Mouse (Mus musculus) lung, embryonic 16.5 days (tissue): Measurements from ENCODE around the gene Hat1. TPM values are rescaled to one million over a fixed set of nuclear protein-coding genes. Genes with fewer than 3 reads are reported as not detected.
"Not testable (repeated sequence)": the region's sequence is repeated elsewhere in the genome, so short reads cannot be mapped to it uniquely, and the experiment has no call there.

ENCODE experiments used
- ATAC-seq: fragments of 200-750 bp; cut with Nextera tagmentation; 2 replicates; pipeline ENCODE4 v1.8.0; 2017; ENCODE audit warnings: low read depth, mild to moderate bottlenecking, moderate library complexity
- H3K27ac ChIP-seq: fragments of 300-500 bp; sonication (generic); 2 replicates; pipeline ENCODE4 v1.5.1; 2014; ENCODE audit warnings: mild to moderate bottlenecking, control low read depth, low read length
- H3K27me3 ChIP-seq: fragments of 300-500 bp; sonication (generic); 2 replicates; pipeline ENCODE4 v1.6.1; 2014; ENCODE audit warnings: low read depth, low read length, mixed read lengths; ENCODE audit not compliant: control insufficient read depth, insufficient read depth
- H3K36me3 ChIP-seq: fragments of 300-500 bp; sonication (generic); 2 replicates; pipeline ENCODE4 v1.6.1; 2014; ENCODE audit warnings: low read length; ENCODE audit not compliant: control insufficient read depth, insufficient read depth
- H3K4me1 ChIP-seq: fragments of 300-500 bp; sonication (generic); replicated peaks from 2 replicates; pipeline ENCODE4 v1.6.1; 2014; ENCODE audit warnings: low read length, mixed read lengths; ENCODE audit not compliant: control insufficient read depth, insufficient read depth
- H3K4me2 ChIP-seq: fragments of 300-500 bp; sonication (generic); 2 replicates; pipeline ENCODE4 v1.6.1; 2014; ENCODE audit warnings: low read depth, low read length, control low read depth
- H3K4me3 ChIP-seq: fragments of 300-500 bp; sonication (generic); 2 replicates; pipeline ENCODE4 v1.5.1; 2014; ENCODE audit warnings: mild to moderate bottlenecking, low read length, control low read depth
- H3K9ac ChIP-seq: fragments of 300-500 bp; sonication (generic); 2 replicates; pipeline ENCODE4 v1.6.1; 2014; ENCODE audit warnings: low read length, control low read depth
- H3K9me3 ChIP-seq: fragments of 300-500 bp; sonication (generic); 2 replicates; pipeline ENCODE4 v1.6.1; 2016; ENCODE audit warnings: low read length; ENCODE audit not compliant: control insufficient read depth
- WGBS: fragments of 180-500 bp; shearing (Covaris S2); extraction: QIAGEN DNeasy Blood & Tissue Kit; methylation state at CpG from one replicate; pipeline ENCODE4 v1.1.7; 2014; 5-methylcytosine and 5-hydroxymethylcytosine counted together
- polyA plus RNA-seq: library from polyadenylated mRNA; unstranded; fragments of >200 nt; fragmentation: Nextera tagmentation; extraction: Ambion mirVana; gene quantifications from 2 replicates; pipeline ENCODE4 v1.2.1, GENCODE M21; 2015

Gene Hat1
- polyA plus RNA-seq, 1 experiment from 2014 or later: 127 TPM

GRCm38 (mm10) chr2:71372261-71372660 is 16.5 kb upstream of the Hat1 start:
- H3K4me2 ChIP-seq, H3K4me1 ChIP-seq, H3K27me3 ChIP-seq, H3K4me3 ChIP-seq, H3K9me3 ChIP-seq, ATAC-seq, H3K36me3 ChIP-seq, H3K27ac ChIP-seq, H3K9ac ChIP-seq: not testable (repeated sequence)
- 85% methylated on average over 4 of the region's 4 CpGs for WGBS

- H3K4me2 ChIP-seq: no peak overlapping the region
- H3K4me3 ChIP-seq: no peak overlapping the region
- no peak overlapping the region for H3K9ac ChIP-seq
These were observed 14.2 kb upstream of the Hat1 start for GRCm38 (mm10) chr2:71374275-71375155.

GRCm38 (mm10) chr2:71376433-71376906 is 12.3 kb upstream of the Hat1 start:
- H3K9me3 ChIP-seq: no peaks in the 10 kb centered on the region
- peak; percentile 74; the same call in 1 of the 2 replicates for ATAC-seq
- no peak overlapping the region for H3K9ac ChIP-seq
- no peaks in the 10 kb centered on the region for H3K36me3 ChIP-seq
- H3K4me3 ChIP-seq: 0 out of 2 replicates have a peak overlapping the region, but pooled peaks have one; percentile 18
- no peaks in the 10 kb centered on the region for H3K27me3 ChIP-seq
- 22% methylated on average over 11 of the region's 11 CpGs for WGBS
- H3K4me2 ChIP-seq: peak overlapping the region; percentile 42
- no peak overlapping the region for H3K27ac ChIP-seq
- no peaks in the 10 kb centered on the region for H3K4me1 ChIP-seq

More at GRCm38 (mm10) chr2:71374275-71375155, 14.2 kb upstream of the Hat1 start:
- H3K27ac ChIP-seq: no peak overlapping the region
- H3K36me3 ChIP-seq: no peaks in the 10 kb centered on the region
- no peaks in the 10 kb centered on the region for H3K9me3 ChIP-seq
- H3K27me3 ChIP-seq: no peaks in the 10 kb centered on the region
- ATAC-seq: no peak
- 57% methylated on average over 8 of the region's 8 CpGs for WGBS
- H3K4me1 ChIP-seq: no peaks in the 10 kb centered on the region

DNA sequence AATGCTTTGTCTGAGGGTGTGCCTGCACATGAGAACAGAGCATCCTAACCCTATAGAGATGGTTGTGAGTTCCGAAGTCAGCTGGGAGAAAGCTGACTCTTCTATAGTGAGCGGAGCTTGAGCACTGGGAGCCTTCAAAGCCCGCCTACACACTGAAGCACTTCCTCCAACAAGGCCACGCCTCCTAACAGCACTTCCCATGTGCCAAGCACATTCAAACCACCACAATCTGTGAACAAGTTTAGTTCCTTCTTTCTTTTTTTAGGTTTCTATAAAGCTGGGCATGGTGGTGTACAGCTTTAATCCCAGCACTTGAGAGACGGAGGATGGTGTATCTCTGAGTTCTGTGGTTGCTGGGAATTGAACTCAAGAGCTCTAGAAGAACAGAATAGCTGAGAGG is 11.3 kb upstream of the Hat1 start:
- no peaks in the 10 kb centered on the region for H3K4me1 ChIP-seq
- H3K27ac ChIP-seq: no peak overlapping the region
- no peak overlapping the region for H3K9ac ChIP-seq
- H3K9me3 ChIP-seq: no peaks in the 10 kb centered on the region
- no peaks in the 10 kb centered on the region for H3K36me3 ChIP-seq
- H3K27me3 ChIP-seq: no peaks in the 10 kb centered on the region
- H3K4me2 ChIP-seq: no peak overlapping the region
- ATAC-seq: no peak
- H3K4me3 ChIP-seq: no peak overlapping the region
- WGBS: 78% methylated on average over 5 of the region's 5 CpGs

- 67% methylated on average over 4 of the region's 4 CpGs for WGBS
These were observed 6.8 kb upstream of the Hat1 start for GRCm38 (mm10) chr2:71381962-71382361.

DNA sequence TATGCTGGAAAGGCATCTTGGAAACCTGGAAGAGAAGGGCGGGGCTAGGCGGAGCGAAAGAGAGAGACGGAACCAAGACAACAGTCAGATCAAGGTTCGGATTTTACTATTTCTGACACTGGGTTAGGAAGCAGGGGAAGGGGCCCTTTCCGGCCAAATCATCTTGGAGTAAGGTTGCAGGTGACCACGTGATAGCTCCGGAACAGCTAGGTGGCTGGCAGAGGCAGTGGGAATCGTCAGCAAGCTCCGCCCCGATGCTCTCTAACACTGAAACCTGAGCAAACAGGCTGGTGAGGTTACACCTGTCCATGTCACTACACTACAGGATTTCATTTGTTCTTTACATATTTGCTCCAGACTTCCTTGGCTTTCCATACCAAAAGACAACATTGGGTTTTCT is 4.9 kb upstream of the Hat1 start:
- peak overlapping the region; percentile 28 for H3K4me3 ChIP-seq
- H3K27me3 ChIP-seq: no peaks in the 10 kb centered on the region
- ATAC-seq: no peak
- no peak overlapping the region for H3K27ac ChIP-seq
- WGBS: 27% methylated on average over 11 of the region's 11 CpGs
- no peaks in the 10 kb centered on the region for H3K36me3 ChIP-seq
- peak overlapping the region; percentile 36 for H3K4me2 ChIP-seq
- H3K9ac ChIP-seq: peak overlapping the region; percentile 32; the same call in 1 of the 2 replicates
- no peaks in the 10 kb centered on the region for H3K9me3 ChIP-seq
- H3K4me1 ChIP-seq: no peaks in the 10 kb centered on the region; the same call in 1 of the 2 replicates

More at GRCm38 (mm10) chr2:71381962-71382361, 6.8 kb upstream of the Hat1 start:
- no peaks in the 10 kb centered on the region for H3K4me1 ChIP-seq
- no peak overlapping the region for H3K4me3 ChIP-seq
- H3K27me3 ChIP-seq: no peaks in the 10 kb centered on the region
- no peak overlapping the region for H3K9ac ChIP-seq
- H3K27ac ChIP-seq: no peak overlapping the region
- H3K36me3 ChIP-seq: no peaks in the 10 kb centered on the region
- no peak for ATAC-seq
- H3K4me2 ChIP-seq: no peak overlapping the region
- no peaks in the 10 kb centered on the region for H3K9me3 ChIP-seq

- no peak overlapping the region for H3K4me2 ChIP-seq
- H3K4me3 ChIP-seq: no peak overlapping the region
- no peak overlapping the region for H3K27ac ChIP-seq
- no peak overlapping the region for H3K9ac ChIP-seq
- no peak for ATAC-seq
- H3K4me1 ChIP-seq: peaks cover 6% of the 10 kb centered on the region; the same call in 1 of the 2 replicates
- H3K9me3 ChIP-seq: no peaks in the 10 kb centered on the region
- WGBS: 87% methylated on average over 6 of the region's 6 CpGs
- peaks cover 6% of the 10 kb centered on the region for H3K36me3 ChIP-seq
- no peaks in the 10 kb centered on the region for H3K27me3 ChIP-seq
These were observed 992 bp upstream of the Hat1 start for GRCm38 (mm10) chr2:71387766-71388165.

DNA sequence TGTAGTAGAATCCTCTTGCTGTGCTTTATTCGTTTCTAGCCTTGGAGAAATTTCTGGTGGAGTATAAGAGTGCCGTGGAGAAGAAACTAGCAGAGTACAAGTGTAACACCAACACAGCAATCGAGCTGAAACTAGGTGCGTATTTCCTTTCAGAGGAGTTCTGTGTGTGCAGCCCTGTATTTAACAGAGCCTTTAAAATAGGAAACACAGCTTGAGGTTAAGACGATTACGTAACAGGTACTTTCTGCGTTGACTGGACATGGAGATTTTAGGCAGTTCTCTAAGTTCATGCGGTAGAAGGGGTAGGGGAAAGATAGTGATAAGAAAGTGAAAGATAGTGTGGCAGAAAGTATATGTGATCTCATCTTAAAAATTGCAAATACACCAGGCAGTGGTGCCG is 1.1 kb downstream of the Hat1 start:
- peaks cover 6% of the 10 kb centered on the region; the same call in 1 of the 2 replicates for H3K4me1 ChIP-seq
- no peaks in the 10 kb centered on the region for H3K9me3 ChIP-seq

GRCm38 (mm10) chr2:71405613-71406012 is 16.9 kb downstream of the Hat1 start:
- peaks cover 9% of the 10 kb centered on the region for H3K36me3 ChIP-seq
- no peaks in the 10 kb centered on the region for H3K4me1 ChIP-seq
- no peak overlapping the region for H3K9ac ChIP-seq
- no peak overlapping the region for H3K27ac ChIP-seq
- ATAC-seq: no peak
- H3K27me3 ChIP-seq: no peaks in the 10 kb centered on the region
- WGBS: 83% methylated on average over 1 of the region's 1 CpGs
- no peaks in the 10 kb centered on the region for H3K9me3 ChIP-seq
- H3K4me2 ChIP-seq: no peak overlapping the region
- no peak overlapping the region for H3K4me3 ChIP-seq

More for the DNA sequence above, 1.1 kb downstream of the Hat1 start:
- H3K36me3 ChIP-seq: peaks cover 8% of the 10 kb centered on the region
- peak overlapping the region; percentile 96 for H3K4me3 ChIP-seq
- H3K4me2 ChIP-seq: peak overlapping the region; percentile 68
- no peaks in the 10 kb centered on the region for H3K27me3 ChIP-seq
- peak overlapping the region; percentile 94 for H3K9ac ChIP-seq
- H3K27ac ChIP-seq: peak overlapping the region; percentile 85
- no peak for ATAC-seq
- 43% methylated on average over 9 of the region's 9 CpGs for WGBS
